Mouse (Mus musculus): ENCODE measurements around the gene Ihh. TPM values are rescaled to one million over a fixed set of nuclear protein-coding genes. Genes with fewer than 3 reads are reported as not detected.

The Ihh gene
- polyA plus RNA-seq, 1 experiment from 2014 or later, result 19.0 TPM

DNA sequence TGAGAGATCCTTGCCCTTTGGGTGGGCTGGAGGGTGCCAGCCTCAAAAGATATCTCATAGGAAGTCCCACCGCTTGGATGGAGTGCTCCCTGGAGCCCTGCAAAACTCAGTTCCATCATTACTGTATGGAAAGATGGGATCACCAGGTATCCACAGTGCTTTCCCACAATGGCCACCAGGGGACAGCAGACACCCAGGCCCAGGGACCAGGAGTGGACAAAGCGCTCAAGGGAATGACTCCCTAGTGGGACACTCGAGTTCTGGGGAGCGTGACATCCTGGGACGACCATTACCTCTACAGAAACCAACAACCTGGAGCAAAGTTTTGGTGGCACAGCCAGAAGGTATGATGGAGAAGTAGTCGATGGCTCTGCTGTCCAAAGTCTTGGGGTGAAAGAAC is 24.8 kb downstream of the Ihh start:
- Histone ChIP-seq H3K4me2 (ENCODE audit: low read depth, low read length) (no peak overlapping the region), H3K4me1 (ENCODE audit: control insufficient read depth, insufficient read depth, low read length) (no peaks in the 10 kb centered on the region), H3K27ac (ENCODE audit: low read length) (no peak overlapping the region), H3K36me3 (ENCODE audit: control insufficient read depth, insufficient read depth, low read length) (no peaks in the 10 kb centered on the region), H3K4me3 (replicated peaks; ENCODE audit: low read length) (no peak overlapping the region), H3K9me3 (replicated peaks; ENCODE audit: control insufficient read depth, low read length) (no peaks in the 10 kb centered on the region), H3K27me3 (ENCODE audit: control insufficient read depth, insufficient read depth, low read length) (no peaks in the 10 kb centered on the region), H3K9ac (ENCODE audit: low read length) (no peak overlapping the region)
- ATAC-seq (ENCODE audit: insufficient read depth, low FRiP score), result peak; percentile 37; the same call in 1 of the 2 replicates
- WGBS, result 31% methylated on average over 6 of the region's 6 CpGs

DNA sequence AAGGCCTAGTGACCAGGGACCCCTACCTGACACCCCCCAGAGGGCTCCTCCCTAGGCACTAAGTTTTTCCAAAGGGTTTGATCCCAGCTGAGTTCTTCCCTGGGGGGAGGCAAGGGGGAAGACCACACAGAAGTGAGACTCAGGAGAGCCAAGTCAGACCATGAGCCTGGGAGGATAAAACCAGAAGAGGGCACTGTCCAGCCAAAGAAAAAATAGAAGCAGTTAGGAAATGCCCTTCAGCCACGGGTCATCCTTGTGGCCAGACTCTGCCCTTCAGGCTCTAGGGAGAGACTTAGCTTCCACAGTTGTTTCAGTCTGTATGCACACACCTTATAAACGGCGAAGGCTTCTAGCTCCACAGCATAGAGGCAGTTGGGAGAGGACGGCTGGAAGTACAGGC is 27.0 kb downstream of the Ihh start:
- Histone ChIP-seq H3K4me1 (ENCODE audit: control insufficient read depth, insufficient read depth, low read length) (no peaks in the 10 kb centered on the region), H3K4me3 (replicated peaks; ENCODE audit: low read length) (no peak overlapping the region), H3K4me2 (ENCODE audit: low read depth, low read length) (no peak overlapping the region), H3K9me3 (replicated peaks; ENCODE audit: control insufficient read depth, low read length) (no peaks in the 10 kb centered on the region), H3K27ac (ENCODE audit: low read length) (no peak overlapping the region), H3K36me3 (ENCODE audit: control insufficient read depth, insufficient read depth, low read length) (no peaks in the 10 kb centered on the region), H3K27me3 (ENCODE audit: control insufficient read depth, insufficient read depth, low read length) (no peaks in the 10 kb centered on the region), H3K9ac (ENCODE audit: low read length) (no peak overlapping the region)
- ATAC-seq (ENCODE audit: insufficient read depth, low FRiP score), result no peak
- WGBS, result 64% methylated on average over 4 of the region's 4 CpGs

DNA sequence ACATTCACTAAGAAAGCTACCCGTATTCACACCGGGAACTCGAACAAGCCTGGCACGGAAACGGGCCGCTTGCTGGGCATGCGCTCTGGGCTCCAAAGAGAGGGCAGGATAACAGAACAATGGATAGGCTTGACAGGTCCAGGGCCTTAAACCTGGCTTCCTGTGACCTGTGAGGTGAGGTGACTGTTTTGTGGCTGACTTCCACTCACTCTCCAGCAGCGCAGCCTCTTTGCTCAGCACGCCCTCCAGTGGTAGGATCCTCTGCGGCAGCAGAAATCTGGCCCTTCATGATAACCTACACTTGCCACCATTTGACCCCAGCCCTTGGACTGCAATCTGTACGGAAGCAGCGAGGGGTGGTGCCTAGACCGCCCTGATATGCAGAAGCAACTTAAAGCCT is 35.8 kb downstream of the Ihh start:
- no peak for ATAC-seq (ENCODE audit: insufficient read depth, low FRiP score)

DNA sequence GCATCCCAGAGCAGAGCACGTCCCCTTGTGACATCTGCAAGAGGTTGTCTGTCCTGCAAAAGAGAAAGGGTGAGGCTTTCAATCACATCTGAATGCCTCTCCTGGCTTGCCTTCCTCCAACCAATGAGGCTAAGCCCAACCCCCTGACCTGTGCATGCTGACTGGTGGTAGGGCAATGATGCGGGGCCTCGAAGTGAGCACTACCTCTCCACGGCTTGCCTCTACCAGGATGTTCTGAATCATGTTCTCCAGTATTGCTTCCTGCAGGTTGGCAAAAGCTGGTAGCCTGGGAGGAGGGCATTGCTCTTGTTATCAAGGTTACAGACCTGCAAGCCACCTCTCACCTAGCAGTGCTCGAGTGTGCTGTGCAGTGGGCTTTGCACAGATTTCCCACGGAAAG is 49.3 kb downstream of the Ihh start:
- H3K27ac ChIP-seq (ENCODE audit: low read length), result no peak overlapping the region
- no peak overlapping the region for H3K4me2 ChIP-seq (ENCODE audit: low read depth, low read length)
- no peak overlapping the region for H3K9ac ChIP-seq (ENCODE audit: low read length)
- WGBS, result 10% methylated on average over 6 of the region's 6 CpGs
- peaks cover 41% of the 10 kb centered on the region for H3K27me3 ChIP-seq (ENCODE audit: control insufficient read depth, insufficient read depth, low read length)
- H3K9me3 ChIP-seq (replicated peaks; ENCODE audit: control insufficient read depth, low read length), result no peaks in the 10 kb centered on the region
- ATAC-seq (ENCODE audit: insufficient read depth, low FRiP score), result no peak
- H3K36me3 ChIP-seq (ENCODE audit: control insufficient read depth, insufficient read depth, low read length), result no peaks in the 10 kb centered on the region
- no peak overlapping the region for H3K4me3 ChIP-seq (replicated peaks; ENCODE audit: low read length)
- H3K4me1 ChIP-seq (ENCODE audit: control insufficient read depth, insufficient read depth, low read length), result peaks cover 8% of the 10 kb centered on the region

More for the DNA sequence above, 35.8 kb downstream of the Ihh start:
- H3K4me1 ChIP-seq (ENCODE audit: control insufficient read depth, insufficient read depth, low read length), result no peaks in the 10 kb centered on the region
- no peak overlapping the region for H3K4me2 ChIP-seq (ENCODE audit: low read depth, low read length)
- H3K27ac ChIP-seq (ENCODE audit: low read length), result no peak overlapping the region
- no peak overlapping the region; the same call in 1 of the 2 replicates for H3K9ac ChIP-seq (ENCODE audit: low read length)
- no peaks in the 10 kb centered on the region for H3K9me3 ChIP-seq (replicated peaks; ENCODE audit: control insufficient read depth, low read length)
- no peaks in the 10 kb centered on the region; the same call in none of the 2 replicates for H3K27me3 ChIP-seq (ENCODE audit: control insufficient read depth, insufficient read depth, low read length)
- H3K36me3 ChIP-seq (ENCODE audit: control insufficient read depth, insufficient read depth, low read length), result no peaks in the 10 kb centered on the region
- H3K4me3 ChIP-seq (replicated peaks; ENCODE audit: low read length), result no peak overlapping the region
- 20% methylated on average over 13 of the region's 13 CpGs for WGBS

DNA sequence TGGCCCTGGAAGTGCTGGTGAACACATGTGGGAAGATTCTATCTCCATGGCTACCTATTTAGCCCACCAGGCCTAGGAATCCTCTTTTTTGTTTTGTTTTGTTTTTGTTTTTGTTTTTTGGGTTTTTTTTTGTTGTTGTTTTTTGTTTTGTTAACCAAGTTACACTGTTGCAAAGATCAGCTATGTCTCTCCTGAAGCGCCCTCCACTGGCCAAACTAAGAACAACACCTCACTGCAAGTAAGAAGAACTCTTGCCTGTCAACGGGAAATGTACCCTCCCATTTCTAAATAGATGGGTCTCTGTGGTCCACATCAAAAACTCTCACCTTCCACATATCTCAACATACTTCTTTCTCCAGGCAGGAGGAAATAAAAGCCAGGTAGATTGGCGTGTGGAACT is 49.8 kb downstream of the Ihh start:
- no peak overlapping the region for H3K27ac ChIP-seq (ENCODE audit: low read length)
- peaks cover 46% of the 10 kb centered on the region for H3K27me3 ChIP-seq (ENCODE audit: control insufficient read depth, insufficient read depth, low read length)
- no peaks in the 10 kb centered on the region for H3K36me3 ChIP-seq (ENCODE audit: control insufficient read depth, insufficient read depth, low read length)
- H3K4me2 ChIP-seq (ENCODE audit: low read depth, low read length), result no peak overlapping the region
- H3K4me1 ChIP-seq (ENCODE audit: control insufficient read depth, insufficient read depth, low read length), result peaks cover 8% of the 10 kb centered on the region
- H3K9ac ChIP-seq (ENCODE audit: low read length), result no peak overlapping the region
- no peaks in the 10 kb centered on the region for H3K9me3 ChIP-seq (replicated peaks; ENCODE audit: control insufficient read depth, low read length)
- ATAC-seq (ENCODE audit: insufficient read depth, low FRiP score), result no peak
- 7% methylated on average over 3 of the region's 3 CpGs for whole genome bisulfite sequencing
- H3K4me3 ChIP-seq (replicated peaks; ENCODE audit: low read length), result no peak overlapping the region

DNA sequence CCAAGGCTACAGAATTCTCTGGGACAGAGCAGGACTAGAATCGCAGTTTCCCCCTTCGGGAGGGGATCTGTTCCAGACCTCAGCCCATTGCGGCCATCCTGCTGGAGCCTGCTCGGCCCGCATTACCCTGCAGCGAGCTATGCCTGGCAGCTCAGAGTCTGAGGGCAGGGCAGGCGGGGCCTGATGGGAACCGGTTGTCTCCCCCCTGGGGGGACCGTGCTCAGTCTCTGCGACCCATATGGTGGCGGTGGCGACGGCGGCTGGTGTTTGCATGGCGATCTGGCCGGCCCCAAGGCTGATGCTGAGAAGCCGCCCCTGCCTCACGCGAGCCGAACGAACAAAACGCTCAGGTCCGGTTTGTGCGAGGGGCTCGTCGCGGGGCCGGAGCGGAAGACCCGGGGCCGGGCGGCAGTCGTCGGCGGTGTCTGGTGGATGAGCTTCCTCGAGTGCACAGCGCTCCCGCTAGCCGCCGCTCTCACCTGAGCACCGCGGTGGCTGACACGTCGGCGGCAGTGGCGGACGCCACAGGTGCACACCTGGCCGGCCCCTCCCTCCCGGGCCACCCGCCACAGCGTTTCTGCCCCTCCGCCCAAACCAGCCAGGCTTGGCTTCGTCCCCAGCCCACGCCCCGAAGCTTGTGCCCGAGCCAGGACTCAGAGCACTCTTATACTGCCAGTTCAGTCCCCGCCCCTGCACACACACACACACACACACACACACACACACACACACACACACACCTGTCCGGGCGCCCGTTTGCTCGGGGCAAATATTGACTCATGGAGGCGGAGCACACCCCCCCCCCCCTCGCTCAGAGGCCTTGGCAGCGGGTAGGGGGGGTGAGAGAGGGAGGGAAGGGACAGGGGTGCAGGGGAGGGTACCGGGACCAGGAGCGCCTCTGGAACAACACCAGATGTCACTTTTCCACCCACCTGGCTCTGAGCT is 50.9 kb downstream of the Ihh start:
- Histone ChIP-seq H3K4me3 (replicated peaks; ENCODE audit: low read length) (peak overlapping the region; percentile 43), H3K4me2 (ENCODE audit: low read depth, low read length) (peak overlapping the region; percentile 69), H3K4me1 (ENCODE audit: control insufficient read depth, insufficient read depth, low read length) (peaks cover 8% of the 10 kb centered on the region), H3K9ac (ENCODE audit: low read length) (peak overlapping the region; percentile 55), H3K36me3 (ENCODE audit: control insufficient read depth, insufficient read depth, low read length) (no peaks in the 10 kb centered on the region), H3K9me3 (replicated peaks; ENCODE audit: control insufficient read depth, low read length) (no peaks in the 10 kb centered on the region), H3K27ac (ENCODE audit: low read length) (peak overlapping the region; percentile 59), H3K27me3 (ENCODE audit: control insufficient read depth, insufficient read depth, low read length) (peaks cover 46% of the 10 kb centered on the region)
- ATAC-seq (ENCODE audit: insufficient read depth, low FRiP score), result peak; percentile 89
- 2% methylated on average over 65 of the region's 66 CpGs for WGBS

DNA sequence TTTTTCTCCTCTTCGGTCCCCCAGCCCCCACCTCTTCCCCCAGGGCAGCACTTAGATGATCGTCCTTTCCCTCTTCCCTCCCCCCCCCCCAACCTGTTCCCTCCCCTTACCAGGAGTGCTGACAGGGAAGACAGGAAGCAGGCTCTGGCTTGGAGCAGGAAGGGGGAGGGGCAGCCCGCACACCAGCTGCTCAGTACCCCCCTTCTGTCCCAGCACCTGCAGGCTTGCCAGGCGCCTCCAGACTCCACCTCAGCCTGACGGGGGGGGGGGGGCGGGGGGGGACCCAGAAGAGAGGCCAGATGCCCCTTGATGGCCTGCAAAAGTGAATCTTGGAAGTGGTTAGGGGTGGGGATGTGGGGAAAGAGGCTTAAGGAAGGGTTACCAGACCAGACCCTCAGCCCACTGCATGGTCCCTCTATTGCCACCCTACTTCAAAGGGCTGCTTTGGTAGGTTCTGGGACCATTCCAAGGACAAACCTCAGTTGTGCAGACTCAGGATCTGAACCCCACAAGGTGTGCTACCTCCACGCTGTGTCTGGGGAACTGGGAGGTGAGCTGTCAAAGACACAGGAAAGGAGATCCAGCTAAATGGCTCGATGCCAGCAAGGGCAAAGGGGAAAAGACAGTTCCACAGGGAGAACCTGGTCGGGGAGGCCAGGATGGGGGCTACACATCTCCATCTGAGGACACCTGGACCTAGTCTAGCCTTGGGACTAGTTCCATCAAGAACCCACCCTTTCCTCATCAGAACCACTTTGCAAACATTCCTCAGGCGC is 52.6 kb downstream of the Ihh start:
- no peak overlapping the region; the same call in 1 of the 2 replicates for H3K4me2 ChIP-seq (ENCODE audit: low read depth, low read length)
- 9% methylated on average over 7 of the region's 10 CpGs for WGBS
- no peak overlapping the region for H3K4me3 ChIP-seq (replicated peaks; ENCODE audit: low read length)
- H3K4me1 ChIP-seq (ENCODE audit: control insufficient read depth, insufficient read depth, low read length), result peaks cover 8% of the 10 kb centered on the region
- no peaks in the 10 kb centered on the region for H3K36me3 ChIP-seq (ENCODE audit: control insufficient read depth, insufficient read depth, low read length)
- H3K9ac ChIP-seq (ENCODE audit: low read length), result no peak overlapping the region; the same call in 1 of the 2 replicates
- H3K27ac ChIP-seq (ENCODE audit: low read length), result no peak overlapping the region; the same call in 1 of the 2 replicates
- H3K9me3 ChIP-seq (replicated peaks; ENCODE audit: control insufficient read depth, low read length), result no peaks in the 10 kb centered on the region
- peaks cover 44% of the 10 kb centered on the region for H3K27me3 ChIP-seq (ENCODE audit: control insufficient read depth, insufficient read depth, low read length)
- no peak for ATAC-seq (ENCODE audit: insufficient read depth, low FRiP score)

DNA sequence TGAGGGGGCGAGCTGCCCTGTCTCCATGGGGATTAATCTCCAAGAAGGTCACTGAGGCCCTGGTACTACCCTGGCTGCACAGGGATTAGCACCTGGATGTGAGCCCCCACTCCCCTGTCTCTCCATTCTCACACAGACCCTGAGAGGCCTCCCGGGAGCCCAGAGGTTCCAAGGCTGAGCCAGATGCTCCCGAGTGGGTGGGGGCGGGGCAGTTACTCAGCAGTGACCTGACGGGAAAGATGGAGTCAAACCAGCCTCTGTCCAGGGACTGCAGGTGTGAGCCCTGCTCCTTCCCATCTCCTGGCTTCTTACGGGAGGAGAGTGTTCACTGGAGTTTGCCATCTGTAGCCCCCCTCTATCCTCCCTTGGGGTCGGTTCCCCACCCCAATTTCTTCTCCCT is 53.5 kb downstream of the Ihh start:
- peaks cover 53% of the 10 kb centered on the region for H3K27me3 ChIP-seq (ENCODE audit: control insufficient read depth, insufficient read depth, low read length)
- ATAC-seq (ENCODE audit: insufficient read depth, low FRiP score), result no peak
- no peaks in the 10 kb centered on the region for H3K36me3 ChIP-seq (ENCODE audit: control insufficient read depth, insufficient read depth, low read length)
- H3K4me2 ChIP-seq (ENCODE audit: low read depth, low read length), result no peak overlapping the region
- no peaks in the 10 kb centered on the region for H3K9me3 ChIP-seq (replicated peaks; ENCODE audit: control insufficient read depth, low read length)
- H3K4me3 ChIP-seq (replicated peaks; ENCODE audit: low read length), result no peak overlapping the region
- no peak overlapping the region for H3K27ac ChIP-seq (ENCODE audit: low read length)
- WGBS, result 7% methylated on average over 7 of the region's 7 CpGs
- H3K9ac ChIP-seq (ENCODE audit: low read length), result no peak overlapping the region
- H3K4me1 ChIP-seq (ENCODE audit: control insufficient read depth, insufficient read depth, low read length), result peaks cover 8% of the 10 kb centered on the region
